Mouse (Mus musculus): ENCODE measurements around the gene Ugt1a10. TPM values are rescaled to one million over a fixed set of nuclear protein-coding genes. Genes with fewer than 3 reads are reported as not detected.
"Not testable (repeated sequence)": the region's sequence is repeated elsewhere in the genome, so short reads cannot be mapped to it uniquely, and the experiment has no call there.

Ugt1a10 gene
- total RNA-seq, 2 experiments from 2014 or later, result not detected

GRCm38 (mm10) chr1:88134457-88135011, 79.3 kb downstream of the Ugt1a10 start, which contains the start of gene Ugt1a6a:
Gene Ugt1a6a (plus strand): TSS chr1:88134809.
- peak; percentile 60 for ATAC-seq (replicated peaks; ENCODE audit: low FRiP score, low TSS enrichment, poor library complexity, severe bottlenecking)

DNA sequence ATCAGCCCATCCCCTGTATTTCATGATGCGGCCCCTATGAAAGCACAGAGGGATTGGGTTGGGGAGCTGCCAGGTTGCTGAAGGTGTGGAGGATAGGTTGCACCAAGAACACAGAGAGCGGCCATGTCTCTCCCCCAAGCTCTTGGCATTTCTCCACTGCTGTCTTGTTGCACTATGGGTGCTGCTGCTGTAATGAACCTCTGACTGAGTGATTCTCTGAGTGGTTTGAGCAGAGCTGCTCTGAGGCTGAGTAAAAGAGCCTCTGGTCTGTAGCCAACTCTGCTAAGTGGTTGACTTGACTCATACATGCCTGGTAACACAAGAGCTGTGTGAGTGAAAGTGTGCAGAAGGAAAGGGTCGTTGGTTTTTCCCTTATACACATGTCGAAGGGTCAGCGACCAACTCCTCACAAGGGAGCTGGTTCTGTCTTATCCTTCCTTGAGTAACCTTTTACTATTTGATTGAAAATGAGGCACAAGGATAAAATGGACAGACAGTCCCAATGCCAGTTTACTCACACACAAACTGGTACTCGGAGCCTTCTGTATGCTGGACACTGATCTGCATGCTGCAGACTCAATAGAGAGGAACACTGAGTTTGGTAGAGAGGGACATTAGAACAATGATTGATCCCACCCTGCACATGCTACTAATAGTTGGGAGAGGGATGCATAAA, 80.2 kb downstream of the Ugt1a10 start:
- peak; percentile 50 for ATAC-seq (replicated peaks; ENCODE audit: low FRiP score, low TSS enrichment, poor library complexity, severe bottlenecking)

DNA sequence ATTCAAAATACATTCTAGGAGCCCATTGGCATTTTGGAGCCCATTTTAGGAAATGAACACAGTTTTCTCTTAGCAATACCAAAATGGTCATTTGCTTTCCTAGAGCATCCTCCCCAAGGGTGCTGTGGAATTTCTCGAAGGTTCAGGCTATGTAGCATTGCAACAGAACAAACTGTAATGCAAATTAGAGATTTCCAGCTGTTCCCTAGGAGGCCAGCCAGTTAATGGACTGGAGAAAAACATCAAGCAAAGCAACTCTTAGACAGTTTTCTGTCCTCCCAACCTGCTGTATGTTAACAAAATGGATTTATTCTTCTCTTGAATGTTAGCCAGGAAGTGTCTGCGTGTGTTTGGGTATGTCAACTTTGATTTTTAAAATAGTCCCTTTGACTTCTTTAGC, 81.5 kb downstream of the Ugt1a10 start:
- ATAC-seq (replicated peaks; ENCODE audit: low FRiP score, low TSS enrichment, poor library complexity, severe bottlenecking), result no peak

DNA sequence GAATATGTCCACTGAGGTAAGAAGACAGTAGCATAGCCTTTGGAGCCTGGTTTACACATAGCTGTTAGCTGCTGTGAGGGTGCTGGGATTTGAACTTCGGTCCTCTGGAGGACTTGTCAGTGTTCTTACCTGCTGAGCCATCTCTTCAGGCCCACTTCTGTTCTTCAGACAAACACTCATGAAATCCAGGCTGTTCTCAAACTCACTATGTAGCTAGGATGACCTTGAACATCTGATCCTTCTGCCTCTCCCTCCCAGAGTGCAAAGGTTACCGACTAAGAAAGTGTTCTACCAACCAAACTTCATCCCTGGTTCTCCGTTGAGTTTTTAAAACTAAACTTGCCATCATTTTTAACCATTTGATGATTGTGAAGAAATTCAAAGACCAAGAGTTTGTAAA, 82.1 kb downstream of the Ugt1a10 start:
- no peak for ATAC-seq (replicated peaks; ENCODE audit: low FRiP score, low TSS enrichment, poor library complexity, severe bottlenecking)

DNA sequence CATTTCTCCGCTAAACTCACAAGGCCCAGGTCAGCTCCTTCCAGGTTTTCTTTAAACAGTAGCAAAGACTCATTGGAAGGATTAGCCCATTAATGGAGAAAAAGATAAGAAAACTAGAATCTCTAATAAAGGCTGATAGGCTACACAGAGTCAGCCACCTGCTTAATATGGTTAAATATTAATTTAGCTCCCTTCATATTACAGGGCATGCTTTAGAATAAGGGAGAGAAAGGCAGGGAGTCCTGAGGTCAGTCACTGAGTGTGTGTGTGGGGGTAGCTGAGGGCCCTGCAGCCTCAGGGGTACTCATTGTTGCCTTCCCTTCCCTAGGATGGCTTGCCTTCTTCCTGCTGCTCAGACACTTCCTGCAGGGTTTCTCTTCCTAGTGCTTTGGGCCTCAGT, 83.0 kb downstream of the Ugt1a10 start:
- ATAC-seq (replicated peaks; ENCODE audit: low FRiP score, low TSS enrichment, poor library complexity, severe bottlenecking), result no peak

GRCm38 (mm10) chr1:88140492-88140891, 85.3 kb downstream of the Ugt1a10 start:
- ATAC-seq (replicated peaks; ENCODE audit: low FRiP score, low TSS enrichment, poor library complexity, severe bottlenecking), result peak; percentile 67; the same call in 1 of the 2 replicates

GRCm38 (mm10) chr1:88143966-88144675, 88.9 kb downstream of the Ugt1a10 start:
- peak; percentile 77 for ATAC-seq (replicated peaks; ENCODE audit: low FRiP score, low TSS enrichment, poor library complexity, severe bottlenecking)

GRCm38 (mm10) chr1:88145278-88145677, 90.1 kb downstream of the Ugt1a10 start:
- peak; percentile 48; the same call in 1 of the 2 replicates for ATAC-seq (replicated peaks; ENCODE audit: low FRiP score, low TSS enrichment, poor library complexity, severe bottlenecking)

DNA sequence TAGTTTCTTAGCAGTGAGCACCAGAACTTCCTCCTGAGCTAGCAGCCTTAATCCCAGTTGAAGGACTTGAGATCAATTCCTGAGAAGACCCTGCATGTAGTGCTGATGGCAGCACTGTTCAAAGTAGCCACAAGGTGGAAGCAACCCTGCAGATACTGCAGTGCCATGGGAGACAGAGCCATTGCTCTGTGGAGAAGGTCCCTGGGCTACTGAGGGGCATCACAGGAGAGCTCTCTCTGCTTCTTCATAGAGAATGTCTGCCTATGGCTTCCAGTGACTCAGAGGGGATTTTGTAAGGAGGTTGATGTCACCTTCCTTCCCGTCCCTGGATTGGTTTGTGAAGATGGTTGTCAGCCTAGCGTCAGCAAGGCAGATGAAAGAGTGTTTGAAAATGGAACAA, 94.9 kb downstream of the Ugt1a10 start:
- peak; percentile 79 for ATAC-seq (replicated peaks; ENCODE audit: low FRiP score, low TSS enrichment, poor library complexity, severe bottlenecking)

- no peak for ATAC-seq (replicated peaks; ENCODE audit: low FRiP score, low TSS enrichment, poor library complexity, severe bottlenecking)
Measured at GRCm38 (mm10) chr1:88158430-88158829, 103.2 kb downstream of the Ugt1a10 start.

DNA sequence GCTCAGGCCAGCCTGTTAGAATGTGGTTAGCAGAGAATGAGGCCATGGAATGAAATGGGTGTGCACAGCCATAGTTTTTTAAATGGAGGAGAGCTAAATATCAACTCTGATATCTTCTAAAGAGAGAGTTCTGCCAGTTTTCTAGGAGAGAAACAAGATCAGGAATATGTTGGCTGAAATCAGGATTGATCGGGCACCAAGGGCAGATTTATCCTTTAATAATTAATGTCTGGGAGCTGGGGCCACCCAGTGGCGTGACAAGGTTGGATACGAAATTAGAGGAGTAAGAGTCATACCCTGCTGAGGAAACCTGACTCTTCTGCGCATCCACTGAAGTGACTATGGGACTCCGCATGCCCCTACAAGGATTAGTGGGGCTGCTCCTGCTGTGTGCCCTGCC, 110.5 kb downstream of the Ugt1a10 start, which contains the start of gene Ugt1a5:
Gene Ugt1a5, plus strand, starts transcription at position 302 of the 400 bp plus-strand sequence.
- no peak for ATAC-seq (replicated peaks; ENCODE audit: low FRiP score, low TSS enrichment, poor library complexity, severe bottlenecking)

DNA sequence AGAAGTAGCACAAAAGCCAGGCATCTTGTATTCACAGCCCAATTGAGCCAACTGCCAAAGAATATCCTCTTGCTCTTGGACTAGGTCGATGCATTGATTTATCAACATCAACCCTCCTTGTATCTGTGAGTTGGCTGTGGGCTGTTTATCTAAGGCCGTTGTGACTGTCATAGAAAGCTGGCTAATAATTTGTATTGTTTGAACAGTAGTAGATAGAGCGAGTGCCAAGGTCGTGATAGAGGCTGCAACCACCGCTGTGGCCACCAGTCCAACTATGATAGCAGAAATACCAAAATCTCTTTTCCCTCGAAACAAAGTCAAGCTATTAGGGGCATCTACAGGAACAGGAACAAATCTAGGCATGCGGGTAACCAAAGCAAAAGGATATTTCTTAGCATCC, 117.0 kb downstream of the Ugt1a10 start:
- not testable (repeated sequence) for ATAC-seq (replicated peaks; ENCODE audit: low FRiP score, low TSS enrichment, poor library complexity, severe bottlenecking)

DNA sequence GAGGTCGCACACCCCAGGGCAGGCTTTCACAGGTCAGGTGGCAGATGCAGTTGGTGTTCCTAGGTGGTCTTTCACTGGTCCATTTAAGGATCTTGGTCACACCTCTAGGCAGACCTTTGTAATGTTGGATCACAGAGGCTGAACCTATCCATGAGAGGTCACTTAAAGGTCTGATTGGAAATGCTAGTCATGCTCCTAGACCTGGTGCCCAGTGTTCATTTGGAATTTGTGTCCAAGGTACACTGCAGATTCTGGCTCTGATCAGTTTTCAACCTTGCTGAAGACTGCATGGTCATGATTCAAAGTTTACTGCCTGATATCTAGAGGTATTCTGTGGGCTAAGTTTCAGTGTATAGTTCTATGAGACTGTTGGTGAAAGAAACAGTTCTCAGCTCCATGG, 124.5 kb downstream of the Ugt1a10 start:
- ATAC-seq (replicated peaks; ENCODE audit: low FRiP score, low TSS enrichment, poor library complexity, severe bottlenecking), result no peak

DNA sequence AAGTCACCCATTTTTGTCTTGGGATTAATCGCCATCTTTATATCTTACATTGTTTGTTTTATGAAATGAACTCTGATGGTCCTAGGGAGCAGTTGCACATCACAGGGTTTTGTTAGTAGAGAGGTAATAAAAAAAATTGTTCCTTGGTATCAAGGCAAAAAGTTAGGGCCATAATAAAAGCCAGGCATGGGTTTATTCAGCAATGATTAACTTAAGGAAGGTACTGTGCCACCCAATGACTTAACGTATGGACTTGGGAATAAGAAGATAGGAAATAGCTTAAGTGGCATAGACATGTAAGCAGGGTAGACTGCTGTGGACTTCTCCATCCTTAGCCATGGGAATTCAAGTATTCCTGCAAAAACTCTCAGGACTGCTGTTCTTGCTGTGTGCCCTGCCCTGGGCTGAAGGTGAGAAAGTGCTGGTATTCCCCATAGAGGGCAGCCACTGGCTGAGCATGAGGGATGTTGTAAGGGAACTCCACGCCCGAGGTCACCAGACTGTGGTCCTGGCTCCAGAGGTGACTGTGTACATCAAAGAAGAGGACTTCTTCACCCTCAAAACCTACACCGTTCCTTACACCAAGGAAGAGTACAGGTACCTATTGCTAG, 131.2 kb downstream of the Ugt1a10 start:
- ATAC-seq (replicated peaks; ENCODE audit: low FRiP score, low TSS enrichment, poor library complexity, severe bottlenecking), result no peak

GRCm38 (mm10) chr1:88192136-88192535, 136.9 kb downstream of the Ugt1a10 start:
- no peak for ATAC-seq (replicated peaks; ENCODE audit: low FRiP score, low TSS enrichment, poor library complexity, severe bottlenecking)

DNA sequence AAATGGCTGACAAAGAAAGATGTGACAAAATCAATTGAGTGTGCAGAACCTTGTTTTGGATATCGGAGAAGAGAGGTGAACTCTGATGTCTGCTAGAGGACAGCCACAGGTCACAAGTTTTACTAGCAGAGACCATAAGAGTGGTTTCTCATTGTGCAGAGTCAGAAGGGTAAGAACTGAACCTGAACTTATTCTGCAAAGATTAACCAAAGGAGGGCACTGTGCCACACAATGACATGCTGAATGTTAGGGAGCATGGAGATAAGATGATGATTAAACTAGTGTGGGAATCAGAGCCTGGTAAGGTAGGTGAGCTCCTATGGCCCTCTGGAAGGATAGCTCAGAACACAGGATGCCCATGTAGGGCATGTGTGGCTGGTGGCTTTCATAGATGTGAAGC, 140.5 kb downstream of the Ugt1a10 start:
- ATAC-seq (replicated peaks; ENCODE audit: low FRiP score, low TSS enrichment, poor library complexity, severe bottlenecking), result no peak

DNA sequence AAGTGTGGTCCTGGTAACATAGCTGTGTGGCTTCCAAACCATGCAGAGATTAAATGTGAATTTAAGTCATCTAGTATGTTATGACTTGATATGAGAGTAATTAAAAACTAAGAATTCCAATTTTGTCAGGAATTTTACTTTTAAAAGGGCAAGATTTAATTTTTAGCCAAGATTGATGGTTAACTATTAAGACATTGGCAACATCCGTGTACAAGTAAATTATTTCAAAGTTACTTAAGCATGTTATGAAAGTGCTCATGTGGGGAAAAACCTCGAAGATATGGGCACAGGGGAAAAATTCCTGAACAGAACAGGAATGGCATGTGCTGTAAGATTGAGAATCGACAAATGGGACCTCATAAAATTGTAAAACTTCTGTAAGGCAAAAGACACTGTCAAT, 142.3 kb downstream of the Ugt1a10 start:
- ATAC-seq (replicated peaks; ENCODE audit: low FRiP score, low TSS enrichment, poor library complexity, severe bottlenecking), result no peak

GRCm38 (mm10) chr1:88199996-88200395, 144.8 kb downstream of the Ugt1a10 start:
- 0 out of 2 replicates have a peak, but pooled peaks have one; percentile 44 for ATAC-seq (replicated peaks; ENCODE audit: low FRiP score, low TSS enrichment, poor library complexity, severe bottlenecking)

GRCm38 (mm10) chr1:88200456-88200855, 145.3 kb downstream of the Ugt1a10 start, which contains the start of gene Ugt1a2:
Gene Ugt1a2 (plus strand): TSS chr1:88200601.
- no peak for ATAC-seq (replicated peaks; ENCODE audit: low FRiP score, low TSS enrichment, poor library complexity, severe bottlenecking)

GRCm38 (mm10) chr1:88205294-88205922, 150.2 kb downstream of the Ugt1a10 start, which contains the start of gene Dnajb3:
Gene Dnajb3 (minus strand): TSS chr1:88205782.
- peak; percentile 60 for ATAC-seq (replicated peaks; ENCODE audit: low FRiP score, low TSS enrichment, poor library complexity, severe bottlenecking)

All from megakaryocyte-erythroid progenitor cell, adult 5-6 weeks (primary cell).